Mouse (Mus musculus): ENCODE measurements around the gene Nuak2. TPM values are rescaled to one million over a fixed set of nuclear protein-coding genes. Genes with fewer than 3 reads are reported as not detected.
A peak's percentile ranks its signal among the peaks of the same experiment; 100 is the strongest.
"Not testable (repeated sequence)": the region's sequence is repeated elsewhere in the genome, so short reads cannot be mapped to it uniquely, and the experiment has no call there.

Nuak2 gene
- 8.0 and 12.0 TPM in 2 replicates for total RNA-seq (2017)

- ATAC-seq (replicated peaks; ENCODE audit: low read depth, poor library complexity, severe bottlenecking): peak; percentile 53
Observed at GRCm38 (mm10) chr1:132315889-132316624, at the start of gene Nuak2. Gene Nuak2 (plus strand): TSS chr1:132316126.

- no peak for ATAC-seq (replicated peaks; ENCODE audit: low read depth, poor library complexity, severe bottlenecking)
Observed at GRCm38 (mm10) chr1:132266791-132267557, 49.0 kb upstream of the Nuak2 start.

- ATAC-seq (replicated peaks; ENCODE audit: low read depth, poor library complexity, severe bottlenecking): no peak
Observed at GRCm38 (mm10) chr1:132267959-132268358, 48.0 kb upstream of the Nuak2 start.

GRCm38 (mm10) chr1:132268418-132269060 lies 47.4 kb upstream of the Nuak2 start:
- ATAC-seq (replicated peaks; ENCODE audit: low read depth, poor library complexity, severe bottlenecking): no peak

- ATAC-seq (replicated peaks; ENCODE audit: low read depth, poor library complexity, severe bottlenecking): no peak
Observed at GRCm38 (mm10) chr1:132271237-132271636, 44.7 kb upstream of the Nuak2 start.

GRCm38 (mm10) chr1:132276694-132277093 lies 39.2 kb upstream of the Nuak2 start:
- ATAC-seq (replicated peaks; ENCODE audit: low read depth, poor library complexity, severe bottlenecking): no peak

GRCm38 (mm10) chr1:132277124-132277523 lies 38.8 kb upstream of the Nuak2 start:
- no peak for ATAC-seq (replicated peaks; ENCODE audit: low read depth, poor library complexity, severe bottlenecking)

- not testable (repeated sequence) for ATAC-seq (replicated peaks; ENCODE audit: low read depth, poor library complexity, severe bottlenecking)
Observed at GRCm38 (mm10) chr1:132280636-132281035, 35.3 kb upstream of the Nuak2 start.

GRCm38 (mm10) chr1:132281523-132282176 lies 34.3 kb upstream of the Nuak2 start:
- no peak for ATAC-seq (replicated peaks; ENCODE audit: low read depth, poor library complexity, severe bottlenecking)

- ATAC-seq (replicated peaks; ENCODE audit: low read depth, poor library complexity, severe bottlenecking): no peak
Observed at GRCm38 (mm10) chr1:132282177-132282536, 33.8 kb upstream of the Nuak2 start.

GRCm38 (mm10) chr1:132283018-132283417 lies 32.9 kb upstream of the Nuak2 start:
- no peak for ATAC-seq (replicated peaks; ENCODE audit: low read depth, poor library complexity, severe bottlenecking)

- no peak for ATAC-seq (replicated peaks; ENCODE audit: low read depth, poor library complexity, severe bottlenecking)
Observed at GRCm38 (mm10) chr1:132286735-132287134, 29.2 kb upstream of the Nuak2 start.

- no peak for ATAC-seq (replicated peaks; ENCODE audit: low read depth, poor library complexity, severe bottlenecking)
Observed at GRCm38 (mm10) chr1:132287445-132287844, 28.5 kb upstream of the Nuak2 start.

GRCm38 (mm10) chr1:132287991-132288451 lies 27.9 kb upstream of the Nuak2 start:
- ATAC-seq (replicated peaks; ENCODE audit: low read depth, poor library complexity, severe bottlenecking): no peak

- no peak for ATAC-seq (replicated peaks; ENCODE audit: low read depth, poor library complexity, severe bottlenecking)
Observed at GRCm38 (mm10) chr1:132289965-132290364, 26.0 kb upstream of the Nuak2 start.

- ATAC-seq (replicated peaks; ENCODE audit: low read depth, poor library complexity, severe bottlenecking): no peak
Observed at GRCm38 (mm10) chr1:132290921-132291675, 24.8 kb upstream of the Nuak2 start.

- ATAC-seq (replicated peaks; ENCODE audit: low read depth, poor library complexity, severe bottlenecking): no peak
Observed at GRCm38 (mm10) chr1:132291706-132292105, 24.2 kb upstream of the Nuak2 start.

GRCm38 (mm10) chr1:132292318-132293129 lies 23.4 kb upstream of the Nuak2 start:
- ATAC-seq (replicated peaks; ENCODE audit: low read depth, poor library complexity, severe bottlenecking): peak; percentile 68

GRCm38 (mm10) chr1:132295506-132295905 lies 20.4 kb upstream of the Nuak2 start:
- ATAC-seq (replicated peaks; ENCODE audit: low read depth, poor library complexity, severe bottlenecking): no peak

All from common myeloid progenitor, adult 5-6 weeks (primary cell).